Mouse (Mus musculus) cerebellum, adult 2 months (tissue): ENCODE results near the gene Pip5kl1. TPM values are rescaled to one million over a fixed set of nuclear protein-coding genes. Genes with fewer than 3 reads are reported as not detected.

Experiments
- DNase-seq, 2 experiments: peaks; one replicate each; pipeline ENCODE4 v3.0.0; 2021
- H3K27ac ChIP-seq: fragments of 200-500 bp; 2 replicates; pipeline ENCODE4 v1.5.1; 2012; ENCODE audit warnings: low read length, control low read depth, inconsistent platforms; ENCODE audit not compliant: insufficient read depth
- H3K27me3 ChIP-seq: fragments of 200-500 bp; 2 replicates; pipeline ENCODE4 v1.6.1; 2012; ENCODE audit warnings: inconsistent platforms, mild to moderate bottlenecking, low read length, moderate library complexity; ENCODE audit not compliant: control insufficient read depth, insufficient read depth
- H3K4me1 ChIP-seq: fragments of 200-500 bp; 2 replicates; pipeline ENCODE4 v1.6.1; 2011; ENCODE audit warnings: low read length; ENCODE audit not compliant: control insufficient read depth, insufficient read depth
- H3K4me3 ChIP-seq: fragments of 200-500 bp; replicated peaks from 2 replicates; pipeline ENCODE3; 2011; ENCODE audit warnings: mild to moderate bottlenecking, low read depth, low read length, control low read depth; ENCODE audit not compliant: insufficient read depth
- CTCF ChIP-seq: fragments of 200-500 bp; IDR thresholded peaks from 2 replicates; pipeline ENCODE4 v1.5.1; 2011; ENCODE audit warnings: low read depth, mild to moderate bottlenecking, control low read depth, low read length, moderate library complexity, borderline replicate concordance; ENCODE audit not compliant: insufficient read depth
- POLR2A ChIP-seq: fragments of 200-500 bp; IDR thresholded peaks from 2 replicates; pipeline ENCODE4 v1.6.1; 2011; ENCODE audit warnings: low read length, control low read depth, borderline replicate concordance; ENCODE audit not compliant: insufficient read depth
- WGBS: fragments of 180-500 bp; shearing (Covaris S2); methylation state at CpG from one replicate; pipeline ENCODE4 v1.1.7; 2018; 5-methylcytosine and 5-hydroxymethylcytosine counted together
- polyA plus RNA-seq: library from polyadenylated mRNA; depleted of rRNA; stranded (reverse); fragments of >200 nt; gene quantifications from 2 replicates; pipeline ENCODE4 v1.2.3, GENCODE M21; 2012

Gene Pip5kl1
- polyA plus RNA-seq, 1 experiment: 28.4 TPM

- DNase-seq: peak; percentile 91 to 93
- WGBS: under 1% methylated on average over 36 of the region's 36 CpGs
- peak within 1 kb of the TSS; percentile 83 for H3K4me3 ChIP-seq
- no peaks in the 10 kb centered on the region for H3K27me3 ChIP-seq
- TF ChIP-seq CTCF (no peak), POLR2A (peak; percentile 95; the same call in 1 of the 2 replicates)
- peak within 1 kb of the TSS; percentile 42; the same call in 1 of the 2 replicates for H3K27ac ChIP-seq
- peaks cover 17% of the 10 kb centered on the region for H3K4me1 ChIP-seq
These were observed 3.7 kb upstream of the Pip5kl1 start, which contains the start of gene Dpm2 for GRCm38 (mm10) chr2:32570698-32571494. Gene Dpm2, plus strand, starts transcription at chr2:32570858.

GRCm38 (mm10) chr2:32572196-32572595 lies 2.4 kb upstream of the Pip5kl1 start:
- Histone ChIP-seq H3K27me3 (no peaks in the 10 kb centered on the region), H3K4me1 (peaks cover 17% of the 10 kb centered on the region), H3K4me3 (no peak overlapping the region), H3K27ac (no peak overlapping the region)
- 82% methylated on average over 11 of the region's 11 CpGs for WGBS
- DNase-seq: no peak
- no peak for TF ChIP-seq CTCF

- Histone ChIP-seq H3K4me3 (peak overlapping the region; percentile 61), H3K27me3 (no peaks in the 10 kb centered on the region), H3K27ac (peak overlapping the region; percentile 2; the same call in 1 of the 2 replicates), H3K4me1 (peaks cover 8% of the 10 kb centered on the region; the same call in 1 of the 2 replicates)
- TF ChIP-seq POLR2A (no peak), CTCF (peak; percentile 81)
- WGBS: under 1% methylated on average over 26 of the region's 26 CpGs
- DNase-seq: peak; percentile 79 to 85
These were observed 446 bp downstream of the Pip5kl1 start for GRCm38 (mm10) chr2:32574901-32575585.

GRCm38 (mm10) chr2:32575586-32576160 lies 1.1 kb downstream of the Pip5kl1 start, which contains the start of gene 9430097D07Rik:
Gene 9430097D07Rik, minus strand, starts transcription at chr2:32575684.
- no peak for TF ChIP-seq CTCF
- TF ChIP-seq POLR2A: peak; percentile 42; the same call in 1 of the 2 replicates
- Histone ChIP-seq H3K4me3 (peak within 1 kb of the TSS; percentile 61), H3K27ac (peak within 1 kb of the TSS; percentile 2; the same call in 1 of the 2 replicates), H3K4me1 (peaks cover 8% of the 10 kb centered on the region; the same call in 1 of the 2 replicates), H3K27me3 (no peaks in the 10 kb centered on the region)
- WGBS: 9% methylated on average over 28 of the region's 28 CpGs
- peak; percentile 83 for DNase-seq

GRCm38 (mm10) chr2:32576532-32576931 lies 1.9 kb downstream of the Pip5kl1 start:
- WGBS: 85% methylated on average over 9 of the region's 9 CpGs
- DNase-seq: no peak
- peaks cover 8% of the 10 kb centered on the region; the same call in 1 of the 2 replicates for H3K4me1 ChIP-seq
- TF ChIP-seq CTCF (no peak), POLR2A (no peak)
- no peak overlapping the region for H3K27ac ChIP-seq
- H3K27me3 ChIP-seq: no peaks in the 10 kb centered on the region
- no peak overlapping the region for H3K4me3 ChIP-seq

GRCm38 (mm10) chr2:32578146-32579046 lies 3.8 kb downstream of the Pip5kl1 start:
- H3K27ac ChIP-seq: no peak overlapping the region
- H3K4me1 ChIP-seq: peaks cover 4% of the 10 kb centered on the region; the same call in 1 of the 2 replicates
- 42% methylated on average over 25 of the region's 30 CpGs for WGBS
- TF ChIP-seq CTCF: no peak
- no peak for TF ChIP-seq POLR2A
- H3K27me3 ChIP-seq: no peaks in the 10 kb centered on the region
- peak; percentile 45 to 61 for DNase-seq
- no peak overlapping the region for H3K4me3 ChIP-seq
